Mouse (Mus musculus) right cerebral cortex, postnatal 14 days (tissue): Measurements from ENCODE around the gene Krba1.

Experiments
- DNase-seq: peaks from one replicate; pipeline ENCODE4 v3.0.0; 2022

Gene Krba1

GRCm38 (mm10) chr6:48428769-48429557 is 33.6 kb downstream of the Krba1 start:
- no peak for DNase-seq

- no peak for DNase-seq
Observed at GRCm38 (mm10) chr6:48430748-48431147, 35.4 kb downstream of the Krba1 start.

GRCm38 (mm10) chr6:48432893-48433816 is 37.8 kb downstream of the Krba1 start:
- DNase-seq, result no peak

GRCm38 (mm10) chr6:48434651-48435050 is 39.3 kb downstream of the Krba1 start:
- DNase-seq, result no peak

- DNase-seq, result no peak
Observed at GRCm38 (mm10) chr6:48435111-48435510, 39.7 kb downstream of the Krba1 start.

- DNase-seq, result no peak
Observed at GRCm38 (mm10) chr6:48435706-48436349, 40.4 kb downstream of the Krba1 start.

GRCm38 (mm10) chr6:48437679-48438376 is 42.4 kb downstream of the Krba1 start:
- DNase-seq, result no peak

GRCm38 (mm10) chr6:48438475-48439125 is 43.2 kb downstream of the Krba1 start:
- no peak for DNase-seq

GRCm38 (mm10) chr6:48439654-48440053 is 44.3 kb downstream of the Krba1 start:
- no peak for DNase-seq

GRCm38 (mm10) chr6:48440306-48441014 is 45.1 kb downstream of the Krba1 start:
- DNase-seq, result no peak

GRCm38 (mm10) chr6:48443592-48444309 is 48.4 kb downstream of the Krba1 start:
- peak; percentile 88 for DNase-seq

- DNase-seq, result peak; percentile 92
Observed at GRCm38 (mm10) chr6:48444310-48445180, 49.2 kb downstream of the Krba1 start.

- peak; percentile 51 for DNase-seq
Observed at GRCm38 (mm10) chr6:48445181-48446101, 50.1 kb downstream of the Krba1 start, which contains the start of gene Zfp467. Gene Zfp467 (minus strand): TSS chr6:48445825.

GRCm38 (mm10) chr6:48446256-48446655 is 50.9 kb downstream of the Krba1 start:
- DNase-seq, result no peak

- DNase-seq, result no peak
Observed at GRCm38 (mm10) chr6:48446896-48447295, 51.5 kb downstream of the Krba1 start.

GRCm38 (mm10) chr6:48447929-48448328 is 52.5 kb downstream of the Krba1 start, which contains the start of gene Sspo:
Gene Sspo (plus strand): TSS chr6:48448229.
- DNase-seq, result no peak

- no peak for DNase-seq
Observed at GRCm38 (mm10) chr6:48448527-48448926, 53.1 kb downstream of the Krba1 start.

GRCm38 (mm10) chr6:48452151-48452550 is 56.8 kb downstream of the Krba1 start:
- DNase-seq, result no peak
